Comparison of ENCODE assay signal across 18 mouse cellular contexts in the genomic region with DNA sequence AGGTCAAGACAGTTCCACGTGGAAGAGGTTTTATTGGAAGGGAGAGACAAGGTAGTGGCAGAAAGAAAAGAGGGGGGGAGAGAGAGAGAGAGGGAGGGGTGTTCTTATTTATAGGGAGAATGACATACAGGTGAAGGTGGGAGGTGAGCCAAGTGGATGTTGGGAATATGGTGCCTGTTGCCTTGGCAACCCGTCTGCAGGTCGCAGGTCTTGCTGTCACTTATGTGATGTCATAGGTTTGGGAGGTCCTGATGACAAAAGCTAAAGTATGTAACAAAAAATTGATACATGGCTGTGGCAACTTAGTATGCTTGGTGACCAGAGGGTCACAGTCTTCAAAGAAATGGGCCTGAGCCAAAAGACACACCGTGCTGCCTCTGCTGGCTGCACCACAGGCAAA. TPM values are rescaled to one million over a fixed set of nuclear protein-coding genes. Genes with fewer than 3 reads are reported as not detected.
DNase-seq lines count a peak whose midpoint lies in the region; ATAC-seq and TF ChIP-seq lines count a peak whose summit lies in the region.
"Had no signal": no experiment of that assay in that cellular context is flagged by ENCODE, and none has a peak within 500 bp of the region (broad histone marks: within the 10 kb centered on the region; RNA-seq: fewer than 3 reads in every experiment).

No protein-coding gene starts in this region.

- H3K27me3 ChIP-seq in forebrain, embryonic 15.5 days = no peaks in the 10 kb centered on the region
- no peaks in the 10 kb centered on the region for H3K27me3 ChIP-seq in midbrain, embryonic 12.5 days
- H3K27me3 ChIP-seq in neural tube, embryonic 15.5 days (replicated peaks) = no peaks in the 10 kb centered on the region
- H3K27me3 ChIP-seq: heart, embryonic 15.5 days; limb, embryonic 12.5 days; megakaryocyte, embryonic 14.5 days had no signal

- no peaks in the 10 kb centered on the region for H3K9me3 ChIP-seq in forebrain, embryonic 15.5 days
- H3K9me3 ChIP-seq in midbrain, embryonic 12.5 days = 0 out of 2 replicates have a peak, but pooled peaks cover 5% of the 10 kb centered on the region
- no peaks in the 10 kb centered on the region for H3K9me3 ChIP-seq in neural tube, embryonic 15.5 days (replicated peaks)
- H3K9me3 ChIP-seq: heart, embryonic 15.5 days; limb, embryonic 12.5 days had no signal

- H3K9ac ChIP-seq in forebrain, embryonic 15.5 days (replicated peaks) = no peak overlapping the region
- no peak overlapping the region for H3K9ac ChIP-seq in midbrain, embryonic 12.5 days (replicated peaks)
- no peak overlapping the region for H3K9ac ChIP-seq in neural tube, embryonic 15.5 days (replicated peaks)
- H3K9ac ChIP-seq: heart, embryonic 15.5 days; limb, embryonic 12.5 days; liver, embryonic 14.5 days had no signal

- H3K4me3 ChIP-seq in forebrain, embryonic 15.5 days = no peak overlapping the region
- H3K4me3 ChIP-seq in midbrain, embryonic 12.5 days = no peak overlapping the region
- H3K4me3 ChIP-seq in neural tube, embryonic 15.5 days (replicated peaks) = no peak overlapping the region
- no peak overlapping the region for H3K4me3 ChIP-seq in left cerebral cortex, adult 2 months
- H3K4me3 ChIP-seq: heart, embryonic 15.5 days; limb, embryonic 12.5 days; megakaryocyte, embryonic 14.5 days had no signal

- WGBS in forebrain, embryonic 15.5 days = 33% methylated on average over 4 of the region's 4 CpGs
- WGBS in midbrain, embryonic 12.5 days = 69% methylated on average over 4 of the region's 4 CpGs
- 36% methylated on average over 4 of the region's 4 CpGs for WGBS in neural tube, embryonic 15.5 days

- H3K4me1 ChIP-seq in forebrain, embryonic 15.5 days = peaks cover 43% of the 10 kb centered on the region
- peaks cover 29% of the 10 kb centered on the region for H3K4me1 ChIP-seq in midbrain, embryonic 12.5 days
- H3K4me1 ChIP-seq in neural tube, embryonic 15.5 days = peaks cover 32% of the 10 kb centered on the region

- DNase-seq in left cerebral cortex, postnatal 4 days = peak; percentile 11
- DNase-seq in left cerebral cortex, adult 8-10 months (ENCODE audit: low spot score in 2 of 2) = no peak
- no peak for DNase-seq in kidney, postnatal 4 days
- no peak for DNase-seq in left cerebral cortex, adult 2 months (ENCODE audit: extremely low spot score in 1 of 2, low spot score in 2 of 2)
- DNase-seq: cerebellum, adult 2 months; heart, adult 18-20 months; kidney, adult 8-10 months; kidney, postnatal 36 days; thymus, postnatal 25 days had no signal

- ATAC-seq in forebrain, embryonic 15.5 days (replicated peaks) = no peak
- no peak for ATAC-seq in midbrain, embryonic 12.5 days (ENCODE audit: low FRiP score, low read depth)
- no peak; the same call in 1 of the 2 replicates for ATAC-seq in neural tube, embryonic 15.5 days (ENCODE audit: low FRiP score)
- ATAC-seq: lung, postnatal 0 days had no signal

- H3K27ac ChIP-seq in forebrain, embryonic 15.5 days (replicated peaks) = peak overlapping the region; percentile 90
- peak overlapping the region; percentile 81; the same call in 1 of the 2 replicates for H3K27ac ChIP-seq in midbrain, embryonic 12.5 days (replicated peaks)
- peak overlapping the region; percentile 75 for H3K27ac ChIP-seq in neural tube, embryonic 15.5 days (replicated peaks)
- H3K27ac ChIP-seq in left cerebral cortex, adult 2 months = no peak overlapping the region
- H3K27ac ChIP-seq: heart, embryonic 15.5 days; limb, embryonic 12.5 days; liver, embryonic 14.5 days; stomach, postnatal 0 days had no signal

- 0 out of 2 replicates have a peak overlapping the region, but pooled peaks have one; percentile 11 for H3K4me2 ChIP-seq in forebrain, embryonic 15.5 days (replicated peaks)
- no peak overlapping the region for H3K4me2 ChIP-seq in midbrain, embryonic 12.5 days (replicated peaks)
- no peak overlapping the region for H3K4me2 ChIP-seq in neural tube, embryonic 15.5 days
- H3K4me2 ChIP-seq: heart, embryonic 15.5 days; limb, embryonic 12.5 days had no signal

- intact Hi-C loops in left cerebral cortex, postnatal 4 days (cut with DNase I) = no loop called here
- intact Hi-C loops in left cerebral cortex, adult 2 months (cut with DNase I) = no loop called here

- TF ChIP-seq CTCF in left cerebral cortex, adult 2 months (IDR thresholded peaks at IDR 0.05) = no peak

- no peaks in the 10 kb centered on the region for H3K36me3 ChIP-seq in forebrain, embryonic 15.5 days
- 0 out of 2 replicates have a peak, but pooled peaks cover 6% of the 10 kb centered on the region for H3K36me3 ChIP-seq in midbrain, embryonic 12.5 days
- no peaks in the 10 kb centered on the region for H3K36me3 ChIP-seq in neural tube, embryonic 15.5 days
- H3K36me3 ChIP-seq: limb, embryonic 12.5 days had no signal

RNA-seq across cellular contexts. Expression of gene Fam126a, which starts 10.1 kb away (rescaled TPM):
- 10 to 100 TPM; 62.8 to 73.1 TPM for total RNA-seq in left cerebral cortex, postnatal 4 days (2021)
- 10 to 100 TPM; 17.3 to 20.5 (median 18.6) TPM for total RNA-seq in left cerebral cortex, adult 8-10 months (2022)
- 52.0 and 52.3 TPM in 2 replicates for polyA plus RNA-seq in forebrain, embryonic 15.5 days (2015; fragmentation: Nextera tagmentation; extraction: Ambion mirVana)
- 46.0 and 47.4 TPM in 2 replicates for polyA plus RNA-seq in midbrain, embryonic 12.5 days (2016; fragmentation: Nextera tagmentation; extraction: Ambion mirVana)
- 22.3 and 22.5 TPM in 2 replicates for polyA plus RNA-seq in neural tube, embryonic 15.5 days (2015; fragmentation: Nextera tagmentation; extraction: Ambion mirVana)
- total RNA-seq in left cerebral cortex, adult 2 months (2021) = 10 to 100 TPM; 14.9 to 19.6 TPM
